Mouse (Mus musculus) monocyte, adult 2 months (primary cell): ENCODE results near the gene Olfr222.

Experiments used
- DNase-seq, 2 experiments: peaks; one replicate each; pipeline ENCODE4 v3.0.0; 2022; ENCODE audit warnings: low spot score in 2 of 2, low read depth in 1 of 2

The Olfr222 gene

DNA sequence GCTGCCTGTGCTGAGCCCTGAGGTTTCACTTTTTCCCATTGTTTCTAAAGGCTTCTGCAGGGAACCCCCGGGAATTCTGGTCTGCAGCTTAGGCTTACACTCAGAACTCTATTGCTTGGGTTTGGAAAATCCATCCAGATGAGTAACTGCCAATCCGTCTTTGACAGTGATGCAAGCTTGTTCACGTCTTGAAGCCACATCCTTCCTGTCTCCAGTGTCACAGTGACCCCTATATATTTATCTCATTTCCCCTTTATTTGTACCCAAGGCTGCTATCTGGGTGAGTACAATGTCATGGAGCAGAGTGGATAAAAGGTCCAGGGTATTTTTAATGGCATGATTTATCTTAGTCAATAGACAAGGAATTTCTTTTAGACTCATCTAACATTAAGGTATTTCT is 34.7 kb downstream of the Olfr222 start, which contains the start of gene Nlrp3:
TSS of gene Nlrp3 (plus strand) at position 245 of the 400 bp plus-strand sequence.
- peak in 1 of 2 experiments; percentile 49 for DNase-seq

DNA sequence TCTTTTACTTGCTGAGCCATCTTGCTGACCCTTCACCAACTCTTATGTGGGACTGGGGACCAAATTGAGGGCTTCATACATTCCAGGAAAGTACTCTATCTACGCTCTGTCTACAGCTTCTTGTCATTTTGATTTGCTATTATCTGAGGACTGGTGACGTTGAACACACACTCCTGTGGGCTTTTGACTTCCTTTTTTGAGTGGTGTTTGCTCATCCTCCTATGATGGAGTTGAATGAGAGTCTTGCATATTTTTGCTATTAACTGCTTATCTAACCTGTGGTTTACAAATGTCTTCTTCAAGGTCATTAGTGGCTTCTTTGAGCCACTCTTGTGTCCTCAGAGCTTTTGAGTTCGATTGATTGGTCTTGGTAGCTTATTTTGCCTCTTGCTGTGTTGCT is 35.9 kb downstream of the Olfr222 start:
- DNase-seq: no peak

DNA sequence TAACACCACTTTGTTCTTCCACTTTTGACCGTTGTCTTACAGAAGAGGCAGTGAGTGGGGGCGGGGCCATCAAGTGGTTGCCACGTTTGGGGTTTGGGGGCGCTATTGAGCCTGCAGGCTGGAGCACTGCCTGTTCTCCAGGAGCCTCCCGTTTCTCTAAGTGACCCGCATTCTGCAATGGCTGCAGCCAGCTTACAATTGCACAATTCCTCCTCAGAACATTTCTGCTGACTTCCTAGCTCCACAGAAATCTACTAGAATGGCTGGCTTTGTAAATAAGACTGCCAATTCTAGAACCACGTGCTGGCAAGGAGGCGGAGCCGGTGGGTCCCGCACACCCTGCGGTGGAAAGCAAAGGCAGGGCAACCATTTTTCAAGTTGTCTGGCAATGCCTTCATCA is 37.6 kb downstream of the Olfr222 start:
- peak in 1 of 2 experiments; percentile 81 for DNase-seq

DNA sequence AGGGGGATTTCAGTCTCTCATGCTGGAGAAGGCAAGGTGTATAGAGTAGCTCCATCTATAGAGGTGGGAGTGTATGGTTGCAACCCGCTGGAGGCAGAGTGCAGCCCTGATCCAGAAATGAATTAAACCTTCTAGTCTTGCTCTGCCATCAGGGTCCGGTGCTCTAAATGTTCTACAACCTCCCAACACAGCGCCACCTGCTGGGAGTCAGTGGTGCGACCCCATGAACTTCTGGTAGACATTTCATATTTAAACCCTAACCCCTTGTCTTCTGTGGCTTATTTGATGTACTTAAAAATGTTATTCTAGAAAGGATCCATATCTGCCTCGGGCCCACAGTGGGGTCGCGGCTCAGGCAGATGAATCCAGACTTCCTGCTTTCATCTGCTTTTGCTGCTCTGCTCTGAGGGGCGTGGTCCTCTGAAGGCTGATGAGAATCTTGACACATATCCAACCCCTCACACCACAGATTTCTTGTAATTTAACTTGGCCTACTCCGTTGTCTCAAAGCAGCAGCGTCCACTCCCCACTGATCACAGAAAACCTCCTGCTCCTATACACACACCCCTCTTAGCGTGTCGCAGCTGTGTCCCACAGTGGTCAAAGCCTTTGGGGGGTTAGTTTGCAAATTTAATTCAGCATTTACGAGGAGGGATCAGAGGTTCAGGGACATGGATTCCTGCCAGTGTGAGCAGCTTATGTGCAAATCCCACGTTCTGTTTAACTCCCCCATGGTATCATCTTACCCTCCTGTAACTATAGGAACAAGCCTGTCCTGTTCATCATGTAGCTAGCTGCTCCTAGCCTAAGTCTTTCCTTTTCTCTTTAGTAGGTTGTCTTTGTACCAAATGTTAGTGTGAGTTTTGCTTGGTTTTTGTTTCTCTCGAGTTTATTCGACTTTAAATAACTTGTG is 38.6 kb downstream of the Olfr222 start:
- peak in 1 of 2 experiments; percentile 46 for DNase-seq

DNA sequence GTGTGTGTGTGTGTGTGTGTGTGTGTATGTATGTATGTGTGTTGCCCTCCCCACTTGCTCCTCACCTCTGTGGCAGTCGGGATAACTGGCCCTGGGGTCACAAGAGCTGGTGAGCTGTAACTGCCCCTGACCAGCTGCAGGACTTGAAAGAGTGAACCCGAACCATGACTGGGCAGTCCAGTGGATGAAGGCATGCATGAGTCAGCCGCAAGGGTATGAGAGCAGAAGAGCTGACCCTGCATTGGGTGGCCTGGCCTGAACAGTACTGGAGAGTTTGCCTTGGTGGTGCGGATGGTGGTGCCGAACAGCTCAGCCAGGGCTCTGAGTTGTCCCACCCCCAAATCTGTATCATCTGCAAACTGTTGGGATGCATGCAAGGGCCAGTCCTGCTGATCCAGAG is 44.5 kb downstream of the Olfr222 start:
- no peak for DNase-seq

DNA sequence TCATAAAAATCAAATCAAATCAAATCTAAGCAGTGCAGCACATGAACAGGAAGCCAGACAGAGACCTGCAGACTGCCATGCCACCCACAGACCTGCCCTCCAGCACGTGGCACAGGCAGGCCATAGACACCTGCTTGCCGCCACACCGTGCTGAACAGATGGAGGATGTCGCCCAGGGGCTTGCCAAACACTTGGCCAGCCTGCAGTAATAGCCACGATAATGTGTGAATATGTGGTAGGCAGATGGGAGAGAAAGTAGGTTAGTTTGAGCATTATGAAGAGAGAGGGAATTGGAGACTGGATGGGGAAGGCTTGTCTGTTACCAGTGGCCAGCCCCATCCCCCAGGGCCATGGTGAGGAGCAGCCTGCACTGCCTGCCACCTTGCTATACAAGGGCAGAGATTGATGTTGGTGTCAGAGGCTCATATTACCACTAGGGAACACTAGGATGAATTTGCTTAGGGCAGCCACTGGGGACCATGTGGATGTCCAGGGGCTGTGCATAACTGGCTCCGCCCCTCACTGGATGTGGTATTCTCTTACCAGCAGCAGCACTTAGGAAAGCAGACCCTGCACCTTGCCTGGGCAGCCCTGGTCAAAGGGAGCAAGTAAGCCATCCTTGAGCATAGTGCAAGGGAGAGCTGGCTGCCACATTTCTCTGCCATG is 45.0 kb downstream of the Olfr222 start:
- DNase-seq: no peak

DNA sequence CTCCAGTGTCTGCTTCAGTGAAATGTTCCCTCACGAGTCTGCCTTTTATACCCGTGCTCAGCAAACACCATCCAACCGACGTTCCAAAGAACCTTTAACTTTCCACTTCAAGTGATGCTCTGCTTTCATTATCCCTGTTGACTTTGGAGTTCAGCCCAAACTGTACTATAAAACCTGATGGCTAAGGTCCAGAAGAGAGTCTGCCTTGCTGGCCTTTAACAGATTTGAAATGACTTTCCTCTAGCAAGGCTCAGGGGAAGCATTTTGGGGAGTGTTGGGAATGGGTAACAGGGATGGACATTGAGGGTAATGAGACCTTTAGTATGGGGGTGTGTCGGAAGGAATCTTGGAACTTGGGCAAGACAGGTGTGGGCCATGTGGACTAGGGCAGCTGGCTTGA is 45.8 kb downstream of the Olfr222 start:
- no peak for DNase-seq

DNA sequence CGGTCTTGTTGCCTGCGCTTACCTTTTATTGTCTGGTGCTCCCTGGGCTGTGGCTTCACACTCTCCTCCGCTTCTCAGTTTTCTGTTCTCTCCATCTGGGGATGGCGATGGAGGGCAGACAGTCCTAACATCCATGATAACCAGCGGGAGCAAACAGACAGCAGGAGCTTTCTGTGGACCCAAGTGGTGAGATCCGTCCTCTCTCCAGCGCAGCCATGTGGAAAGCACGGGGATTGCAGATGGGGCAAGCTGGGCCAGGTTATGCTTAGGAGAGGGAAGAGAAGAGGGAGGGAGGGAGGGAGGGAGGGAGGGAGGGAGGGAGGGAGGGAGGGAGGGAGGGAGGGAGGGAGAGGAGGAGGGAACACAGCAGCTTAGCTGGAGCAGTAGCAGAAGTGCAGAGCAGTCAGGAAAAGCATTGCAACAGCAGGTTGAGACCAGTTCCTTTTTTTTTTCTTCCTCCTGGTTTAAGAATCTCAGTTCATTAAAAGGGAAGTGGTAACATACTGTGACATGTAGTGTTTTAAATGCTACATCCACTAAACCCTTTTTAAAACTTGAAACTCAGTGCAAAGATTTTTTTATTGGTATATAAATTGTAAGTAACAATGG is 49.5 kb downstream of the Olfr222 start, which contains the start of gene Zkscan17:
TSS of gene Zkscan17 (minus strand) at position 280 of the 609 bp plus-strand sequence.
- DNase-seq: peak; percentile 37 to 52

DNA sequence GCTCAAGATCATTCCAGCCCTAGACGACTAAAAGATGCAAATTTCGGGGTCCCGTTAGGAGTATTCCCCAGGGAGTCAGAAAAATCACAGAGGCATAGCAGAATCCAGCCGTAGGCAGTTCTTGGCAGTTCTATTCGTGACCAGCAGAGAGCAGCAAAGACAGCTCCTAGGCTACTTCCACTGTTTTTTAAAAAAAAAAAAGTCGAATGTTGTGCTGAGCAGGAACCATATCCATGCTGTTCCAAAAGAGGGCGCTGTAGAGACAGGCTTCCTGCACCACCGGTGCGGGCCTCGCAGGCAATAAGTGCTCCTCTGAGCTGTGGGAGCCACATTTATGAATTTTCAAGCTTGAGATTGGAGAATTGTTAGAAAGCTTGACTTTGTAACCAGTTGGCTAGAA is 50.8 kb downstream of the Olfr222 start:
- peak; percentile 56 to 65 for DNase-seq

DNA sequence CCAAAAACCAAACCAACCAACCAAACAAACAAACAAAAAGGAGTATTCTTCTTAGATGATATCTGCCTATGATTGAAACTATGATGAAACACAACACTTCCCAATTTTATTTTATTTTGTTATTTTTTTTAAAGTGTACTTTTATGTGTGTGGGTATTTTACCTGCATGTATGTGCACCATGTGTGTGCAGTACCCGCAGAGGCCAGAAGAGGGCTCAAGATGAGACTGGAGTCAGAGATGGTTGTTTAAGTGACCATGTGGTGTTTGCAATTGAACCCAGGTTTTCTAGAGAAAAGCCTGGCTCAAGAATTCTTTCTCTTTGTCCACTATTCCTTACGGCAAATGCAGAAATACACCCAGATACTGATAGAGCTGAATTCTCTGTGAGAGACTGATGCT is 51.9 kb downstream of the Olfr222 start:
- DNase-seq: no peak
